Comparison of ENCODE assay signal across 15 mouse cellular contexts in the genomic region with DNA sequence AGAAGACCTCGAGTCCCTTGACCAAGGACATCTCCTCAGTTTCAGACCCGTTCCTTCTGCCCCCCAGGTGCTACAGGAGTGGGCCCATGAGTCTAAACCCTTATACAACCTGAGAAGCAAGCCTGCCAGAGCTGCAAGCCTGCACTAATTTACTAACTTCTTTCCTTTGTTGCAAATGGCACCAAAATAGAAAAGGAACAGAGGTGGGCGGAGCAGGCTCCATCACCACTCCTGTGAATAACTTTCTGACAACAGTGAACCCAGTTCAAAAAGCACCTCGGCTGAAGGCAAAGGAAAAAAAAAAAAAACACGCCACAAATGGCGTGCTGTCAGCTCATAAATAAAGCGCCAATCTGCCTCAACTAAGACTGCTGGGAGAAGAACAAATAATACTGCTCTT.
DNase-seq lines count a peak whose midpoint lies in the region; ATAC-seq and TF ChIP-seq lines count a peak whose summit lies in the region.
"Had no signal": no experiment of that assay in that cellular context is flagged by ENCODE, and none has a peak within 500 bp of the region (broad histone marks: within the 10 kb centered on the region; RNA-seq: fewer than 3 reads in every experiment).

No protein-coding gene starts in this region.

- no peaks in the 10 kb centered on the region for H3K9me3 ChIP-seq in midbrain, embryonic 11.5 days (ENCODE audit: control insufficient read depth, low read length)
- H3K9me3 ChIP-seq in midbrain, postnatal 0 days (ENCODE audit: low read length) = no peaks in the 10 kb centered on the region
- H3K9me3 ChIP-seq: embryonic facial prominence, embryonic 15.5 days; G1E; liver, embryonic 12.5 days had no signal

- H3K27ac ChIP-seq in midbrain, embryonic 11.5 days (ENCODE audit: low read depth, low read length) = no peak overlapping the region
- no peak overlapping the region for H3K27ac ChIP-seq in midbrain, postnatal 0 days (ENCODE audit: low read depth, low read length)
- H3K27ac ChIP-seq: liver, embryonic 12.5 days had no signal

- no peaks in the 10 kb centered on the region for H3K36me3 ChIP-seq in midbrain, embryonic 11.5 days (ENCODE audit: control insufficient read depth, insufficient read depth, low read length)
- no peaks in the 10 kb centered on the region for H3K36me3 ChIP-seq in midbrain, postnatal 0 days (ENCODE audit: insufficient read depth, low read length)
- H3K36me3 ChIP-seq: embryonic facial prominence, embryonic 15.5 days; liver, embryonic 12.5 days had no signal

- no peaks in the 10 kb centered on the region for H3K27me3 ChIP-seq in midbrain, embryonic 11.5 days (ENCODE audit: control insufficient read depth, insufficient read depth, low read length)
- no peaks in the 10 kb centered on the region for H3K27me3 ChIP-seq in midbrain, postnatal 0 days (ENCODE audit: insufficient read depth, low read length)
- H3K27me3 ChIP-seq: embryonic facial prominence, embryonic 15.5 days; liver, embryonic 12.5 days had no signal

- peaks cover 21% of the 10 kb centered on the region for H3K4me1 ChIP-seq in midbrain, embryonic 11.5 days (ENCODE audit: control insufficient read depth, insufficient read depth, low read length)
- peaks cover 9% of the 10 kb centered on the region for H3K4me1 ChIP-seq in midbrain, postnatal 0 days (ENCODE audit: insufficient read depth, low read length)

- no peak overlapping the region for H3K4me3 ChIP-seq in midbrain, embryonic 11.5 days (ENCODE audit: low read depth, low read length)
- H3K4me3 ChIP-seq in midbrain, postnatal 0 days (ENCODE audit: low read depth, low read length) = no peak overlapping the region
- H3K4me3 ChIP-seq: embryonic facial prominence, embryonic 15.5 days; liver, embryonic 12.5 days had no signal

- H3K9ac ChIP-seq in midbrain, embryonic 11.5 days (ENCODE audit: low read length) = no peak overlapping the region
- no peak overlapping the region for H3K9ac ChIP-seq in midbrain, postnatal 0 days (replicated peaks; ENCODE audit: low read length, poor library complexity, severe bottlenecking)
- H3K9ac ChIP-seq: embryonic facial prominence, embryonic 15.5 days; liver, embryonic 12.5 days had no signal

- intact Hi-C loops in left cerebral cortex, postnatal 36 days (cut with DNase I) = no loop called here

- TF ChIP-seq CTCF in midbrain, postnatal 0 days (IDR thresholded peaks at IDR 0.05) = no peak

- peak; percentile 59 to 75 for DNase-seq in frontal cortex, adult 2 months (ENCODE audit: extremely low spot score in 1 of 2, low spot score in 1 of 2)
- no peak for DNase-seq in frontal cortex, postnatal 10 days (ENCODE audit: low spot score in 2 of 2)
- peak; percentile 41 for DNase-seq in midbrain, embryonic 11.5 days (ENCODE audit: low spot score, missing footprints)
- no peak for DNase-seq in midbrain, postnatal 0 days (ENCODE audit: low spot score)
- peak; percentile 29 for DNase-seq in T-cell, adult 2 months (ENCODE audit: low spot score)
- peak; percentile 37 to 53 for DNase-seq in left cerebral cortex, postnatal 36 days (ENCODE audit: low spot score in 2 of 2)
- DNase-seq in gastrocnemius, postnatal 25 days = no peak
- no peak for DNase-seq in kidney, postnatal 14 days
- DNase-seq: adrenal gland, postnatal 36 days; heart, postnatal 14 days had no signal

- H3K4me2 ChIP-seq in midbrain, embryonic 11.5 days = no peak overlapping the region
- no peak overlapping the region for H3K4me2 ChIP-seq in midbrain, postnatal 0 days (ENCODE audit: low read depth, low read length, poor library complexity, severe bottlenecking)
- H3K4me2 ChIP-seq: embryonic facial prominence, embryonic 15.5 days; liver, embryonic 12.5 days had no signal

- 64% methylated on average over 7 of the region's 7 CpGs for WGBS in midbrain, embryonic 11.5 days
- 70% methylated on average over 7 of the region's 7 CpGs for WGBS in midbrain, postnatal 0 days

- no peak for ATAC-seq in midbrain, embryonic 11.5 days (ENCODE audit: low FRiP score)
- no peak for ATAC-seq in midbrain, postnatal 0 days (ENCODE audit: low FRiP score)
- ATAC-seq: forebrain, embryonic 16.5 days; hindbrain, embryonic 16.5 days; liver, embryonic 12.5 days had no signal

Comparison
In these comparisons a context has a peak if more than half of its experiments do, and no peak if none do; other contexts are left out.
1. DNase-seq: peak in frontal cortex, adult 2 months (2 of 2), midbrain, embryonic 11.5 days (single experiment), T-cell, adult 2 months (single experiment) and left cerebral cortex, postnatal 36 days (2 of 2); none in frontal cortex, postnatal 10 days (0 of 2), midbrain, postnatal 0 days (single experiment), gastrocnemius, postnatal 25 days (single experiment) and kidney, postnatal 14 days (single experiment).